Mouse (Mus musculus) stomach, embryonic 16.5 days (tissue): ENCODE measurements at regions not wholly inside any gene's neighbourhood (a gene's known extent, or its start where the extent isn't known, plus 50 kb on each side); places are given as distances from the start of the nearest gene placed in this dataset.
A peak's percentile ranks its signal among the peaks of the same experiment; 100 is the strongest.

Experiments
- ATAC-seq: fragments of 200-750 bp; cut with Nextera tagmentation; 2 replicates; pipeline ENCODE4 v1.8.0; 2017; ENCODE audit warnings: moderate number of reproducible peaks, moderate TSS enrichment; ENCODE audit not compliant: insufficient read depth, low FRiP score
- H3K27ac ChIP-seq: fragments of 300-500 bp; sonication (generic); 2 replicates; pipeline ENCODE4 v1.5.1; 2014; ENCODE audit warnings: low read length
- H3K27me3 ChIP-seq: fragments of 300-500 bp; sonication (generic); 2 replicates; pipeline ENCODE4 v1.6.1; 2014; ENCODE audit warnings: low read length, control low read depth, mixed read lengths; ENCODE audit not compliant: control insufficient read depth, insufficient read depth
- H3K36me3 ChIP-seq: fragments of 300-500 bp; sonication (generic); 2 replicates; pipeline ENCODE4 v1.6.1; 2014; ENCODE audit warnings: low read length; ENCODE audit not compliant: control insufficient read depth, insufficient read depth
- H3K4me1 ChIP-seq: fragments of 300-500 bp; sonication (generic); 2 replicates; pipeline ENCODE4 v1.6.1; 2014; ENCODE audit warnings: low read length, control low read depth, mixed read lengths; ENCODE audit not compliant: control insufficient read depth, insufficient read depth
- H3K4me2 ChIP-seq: fragments of 300-500 bp; sonication (generic); 2 replicates; pipeline ENCODE4 v1.6.1; 2014; ENCODE audit warnings: low read depth, low read length, mixed read lengths
- H3K4me3 ChIP-seq: fragments of 300-500 bp; sonication (generic); replicated peaks from 2 replicates; pipeline ENCODE4 v1.5.1; 2014; ENCODE audit warnings: mild to moderate bottlenecking, low read length
- H3K9ac ChIP-seq: fragments of 300-500 bp; sonication (generic); 2 replicates; pipeline ENCODE4 v1.6.1; 2014; ENCODE audit warnings: low read length
- H3K9me3 ChIP-seq: fragments of 300-500 bp; sonication (generic); replicated peaks from 2 replicates; pipeline ENCODE4 v1.6.1; 2016; ENCODE audit warnings: low read length, control low read depth; ENCODE audit not compliant: control insufficient read depth
- WGBS: fragments of 180-500 bp; shearing (Covaris S2); extraction: QIAGEN DNeasy Blood & Tissue Kit; methylation state at CpG from one replicate; pipeline ENCODE4 v1.1.7; 2014; 5-methylcytosine and 5-hydroxymethylcytosine counted together

DNA sequence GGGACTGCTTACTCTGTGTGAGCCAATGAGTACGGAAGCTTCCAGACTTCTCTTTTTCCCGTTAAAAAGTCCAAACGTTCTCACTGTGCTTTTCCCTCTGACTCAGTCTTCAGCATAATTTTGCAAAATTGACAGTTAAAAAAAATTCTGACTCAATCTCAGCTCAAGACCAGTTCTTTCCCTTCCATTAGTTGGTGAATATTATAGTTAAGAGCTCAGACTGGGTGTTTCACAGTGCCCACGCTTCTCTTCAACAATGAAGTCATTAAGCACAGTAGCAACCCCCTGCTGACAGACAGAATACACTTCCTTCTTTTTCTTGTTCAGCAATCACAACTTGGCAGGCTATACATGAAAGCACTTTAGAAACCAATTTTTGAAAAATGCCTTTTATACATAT lies 175.4 kb downstream of the Gm9733 start:
- H3K9me3 ChIP-seq, result no peaks in the 10 kb centered on the region
- H3K9ac ChIP-seq, result no peak overlapping the region
- ATAC-seq, result no peak
- 78% methylated on average over 4 of the region's 4 CpGs for WGBS
- H3K4me3 ChIP-seq, result no peak overlapping the region
- 0 out of 2 replicates have a peak, but pooled peaks cover 7% of the 10 kb centered on the region for H3K4me1 ChIP-seq
- no peaks in the 10 kb centered on the region for H3K27me3 ChIP-seq
- H3K4me2 ChIP-seq, result no peak overlapping the region
- H3K36me3 ChIP-seq, result no peaks in the 10 kb centered on the region
- H3K27ac ChIP-seq, result no peak overlapping the region

DNA sequence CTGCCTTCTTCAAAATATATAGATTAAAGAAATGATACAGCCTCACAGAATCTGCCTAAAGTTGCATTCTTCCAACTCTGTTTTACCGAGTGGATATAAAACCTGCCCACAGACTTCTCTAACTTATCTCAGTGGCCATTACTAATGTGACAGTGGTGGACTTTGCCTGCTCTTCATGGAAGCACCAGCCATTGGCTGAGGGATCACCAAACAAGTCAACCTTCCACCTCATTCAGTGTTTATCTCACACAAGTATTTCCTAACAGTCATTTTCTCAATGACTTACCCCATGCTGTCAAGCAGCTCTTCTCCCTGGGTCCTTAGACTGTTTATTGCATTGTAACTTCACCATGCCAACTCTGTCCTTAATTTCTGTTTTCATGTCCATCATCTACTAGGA lies 174.3 kb downstream of the Gm9733 start:
- Histone ChIP-seq H3K27ac (no peak overlapping the region), H3K9ac (no peak overlapping the region), H3K4me3 (no peak overlapping the region), H3K36me3 (no peaks in the 10 kb centered on the region), H3K27me3 (no peaks in the 10 kb centered on the region), H3K4me1 (0 out of 2 replicates have a peak, but pooled peaks cover 7% of the 10 kb centered on the region), H3K4me2 (no peak overlapping the region), H3K9me3 (no peaks in the 10 kb centered on the region)
- ATAC-seq, result no peak
- WGBS, result 78% methylated on average over 1 of the region's 1 CpGs

DNA sequence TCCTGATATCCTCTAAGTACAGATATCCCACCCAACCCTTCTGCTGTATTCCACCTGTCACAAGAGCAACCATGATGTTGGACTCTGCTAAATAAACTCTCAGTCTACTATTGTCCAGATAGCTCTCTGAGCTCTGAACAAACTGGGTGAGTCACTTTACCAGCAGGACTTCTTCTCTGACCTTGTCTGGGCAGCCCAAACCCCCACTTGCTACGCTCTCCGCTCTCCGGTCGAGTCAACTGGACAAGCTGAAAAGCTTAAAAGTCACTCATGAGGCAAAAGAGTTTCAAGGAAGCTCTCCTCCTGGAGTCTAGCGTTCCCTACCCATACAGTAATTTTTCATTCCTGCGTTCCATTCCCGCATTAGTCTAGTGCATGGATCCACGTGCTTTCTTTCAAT lies 173.2 kb downstream of the Gm9733 start:
- Histone ChIP-seq H3K27me3 (no peaks in the 10 kb centered on the region), H3K9ac (no peak overlapping the region), H3K27ac (no peak overlapping the region), H3K4me1 (0 out of 2 replicates have a peak, but pooled peaks cover 3% of the 10 kb centered on the region), H3K4me2 (no peak overlapping the region), H3K36me3 (no peaks in the 10 kb centered on the region), H3K9me3 (no peaks in the 10 kb centered on the region), H3K4me3 (no peak overlapping the region)
- 85% methylated on average over 8 of the region's 8 CpGs for WGBS
- ATAC-seq, result no peak

DNA sequence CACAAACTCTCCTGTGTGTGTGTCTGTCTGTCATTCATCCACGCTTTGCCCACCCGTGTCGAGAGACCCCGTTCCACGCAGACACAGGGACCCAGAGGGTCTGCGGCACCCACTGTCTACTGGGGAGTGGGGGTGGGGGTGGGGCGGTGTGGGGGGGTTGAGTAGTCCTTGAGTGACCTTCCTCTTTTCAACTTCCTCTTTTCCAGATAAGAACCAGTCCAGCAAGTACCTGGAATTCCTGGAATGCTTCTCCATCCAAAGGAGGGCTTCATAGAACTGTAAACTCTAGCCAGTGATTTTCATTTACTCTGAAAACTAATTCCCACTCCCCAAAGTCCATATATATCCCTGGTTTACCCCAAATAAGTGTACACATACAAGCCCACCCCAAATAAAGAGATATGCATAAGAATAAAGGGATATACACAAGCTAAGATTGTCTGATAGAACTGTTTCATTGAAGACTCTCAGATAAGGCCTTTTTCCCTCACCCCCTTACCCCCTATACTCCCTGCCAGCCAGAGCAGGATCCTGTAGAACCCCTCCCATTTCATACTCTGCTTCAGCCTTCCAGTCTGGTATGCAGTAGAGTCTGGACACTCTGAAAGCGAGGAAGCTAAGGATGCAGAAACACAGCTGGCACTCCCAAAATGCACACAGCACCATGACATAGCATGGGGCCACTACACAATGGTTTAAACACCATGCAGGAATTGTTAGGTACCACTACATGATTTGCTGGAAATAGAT lies 172.0 kb downstream of the Gm9733 start:
- Histone ChIP-seq H3K36me3 (no peaks in the 10 kb centered on the region), H3K9ac (no peak overlapping the region), H3K27me3 (no peaks in the 10 kb centered on the region), H3K27ac (no peak overlapping the region), H3K4me1 (no peaks in the 10 kb centered on the region), H3K4me3 (no peak overlapping the region), H3K4me2 (no peak overlapping the region), H3K9me3 (no peaks in the 10 kb centered on the region)
- 81% methylated on average over 8 of the region's 8 CpGs for WGBS
- no peak for ATAC-seq

DNA sequence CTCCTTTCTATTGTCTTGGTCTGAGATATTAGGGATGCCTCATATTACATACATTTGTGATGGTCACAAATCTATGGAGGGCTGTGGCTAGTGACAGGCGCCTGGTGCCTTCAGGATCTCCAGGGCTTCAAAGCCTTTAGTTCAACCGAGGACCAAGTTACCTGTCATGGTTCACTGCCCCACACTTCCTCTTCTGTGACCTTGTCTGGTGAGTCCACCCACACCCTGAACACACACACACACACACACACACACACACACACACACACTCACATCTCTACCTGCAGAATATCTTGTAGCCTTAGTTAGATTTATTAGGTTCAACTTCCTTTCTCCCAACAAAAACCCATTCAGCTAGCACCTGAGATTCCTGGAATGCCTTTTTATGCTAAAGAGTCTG lies 156.3 kb downstream of the Gm9733 start:
- Histone ChIP-seq H3K9me3 (no peaks in the 10 kb centered on the region), H3K9ac (no peak overlapping the region), H3K27ac (no peak overlapping the region), H3K4me2 (no peak overlapping the region), H3K27me3 (no peaks in the 10 kb centered on the region), H3K4me1 (no peaks in the 10 kb centered on the region), H3K36me3 (no peaks in the 10 kb centered on the region), H3K4me3 (no peak overlapping the region)
- no peak for ATAC-seq
- WGBS, result 89% methylated on average over 2 of the region's 2 CpGs

DNA sequence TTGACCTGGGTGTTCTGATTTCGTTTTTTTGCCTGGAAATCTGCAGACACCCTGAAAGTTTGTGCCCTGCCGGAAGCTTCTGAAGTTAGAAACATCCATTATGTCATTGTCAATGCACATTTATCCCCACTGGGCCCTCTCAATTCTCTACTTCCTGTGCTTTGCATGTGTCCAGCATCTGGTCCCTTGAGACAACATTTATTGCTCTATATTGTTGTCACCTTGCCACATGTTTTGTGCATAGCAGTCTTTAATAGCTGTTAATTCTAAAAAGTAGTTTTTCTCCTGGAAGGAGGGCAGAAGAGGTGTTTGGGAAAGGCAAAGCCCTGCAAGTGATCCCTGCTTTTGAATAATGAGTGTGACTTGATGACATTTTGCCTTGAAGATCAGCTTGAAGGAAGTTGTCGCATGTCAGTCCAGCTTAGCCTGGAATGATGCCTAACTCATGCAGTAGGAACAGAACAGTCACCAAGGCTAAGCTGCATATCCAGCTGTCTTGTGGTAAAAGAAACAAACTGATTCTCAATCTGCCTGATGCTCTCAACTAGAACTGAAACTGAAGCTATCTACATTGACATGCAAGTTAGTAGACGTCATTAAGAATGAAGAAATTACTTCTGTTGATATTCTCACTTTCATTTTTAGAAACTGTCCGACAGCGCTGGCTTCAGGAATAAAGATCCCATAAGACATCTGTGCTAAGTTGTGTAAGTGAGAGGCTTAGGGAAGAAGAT lies 152.9 kb downstream of the Gm9733 start:
- H3K27ac ChIP-seq, result no peak overlapping the region
- H3K9me3 ChIP-seq, result no peaks in the 10 kb centered on the region
- no peaks in the 10 kb centered on the region for H3K36me3 ChIP-seq
- no peak overlapping the region for H3K4me3 ChIP-seq
- H3K27me3 ChIP-seq, result no peaks in the 10 kb centered on the region
- H3K4me2 ChIP-seq, result no peak overlapping the region
- 74% methylated on average over 6 of the region's 6 CpGs for WGBS
- no peak for ATAC-seq
- H3K4me1 ChIP-seq, result no peaks in the 10 kb centered on the region
- H3K9ac ChIP-seq, result no peak overlapping the region

DNA sequence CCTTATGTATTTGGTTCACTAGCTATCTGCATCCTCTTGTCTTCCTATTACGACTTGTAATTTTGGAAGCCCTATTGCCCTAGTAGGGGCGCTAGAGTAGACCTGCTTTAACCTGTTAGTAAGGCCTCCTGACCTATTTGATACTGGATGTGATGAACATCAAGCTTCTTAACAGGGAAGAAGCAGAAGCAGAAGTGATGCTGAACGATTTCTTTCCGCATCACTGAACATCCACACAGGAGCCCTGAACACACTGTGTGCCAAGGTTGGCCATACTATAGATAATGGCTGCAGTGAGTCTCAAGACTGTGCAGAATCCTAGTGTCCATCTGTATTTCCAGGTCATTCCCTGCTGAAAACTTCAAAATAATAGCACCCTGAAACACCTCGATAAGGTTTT lies 151.0 kb downstream of the Gm9733 start:
- Histone ChIP-seq H3K4me3 (no peak overlapping the region), H3K4me2 (no peak overlapping the region), H3K36me3 (no peaks in the 10 kb centered on the region), H3K27ac (no peak overlapping the region), H3K9ac (no peak overlapping the region), H3K4me1 (no peaks in the 10 kb centered on the region), H3K27me3 (no peaks in the 10 kb centered on the region), H3K9me3 (no peaks in the 10 kb centered on the region)
- 93% methylated on average over 5 of the region's 5 CpGs for WGBS
- no peak for ATAC-seq

DNA sequence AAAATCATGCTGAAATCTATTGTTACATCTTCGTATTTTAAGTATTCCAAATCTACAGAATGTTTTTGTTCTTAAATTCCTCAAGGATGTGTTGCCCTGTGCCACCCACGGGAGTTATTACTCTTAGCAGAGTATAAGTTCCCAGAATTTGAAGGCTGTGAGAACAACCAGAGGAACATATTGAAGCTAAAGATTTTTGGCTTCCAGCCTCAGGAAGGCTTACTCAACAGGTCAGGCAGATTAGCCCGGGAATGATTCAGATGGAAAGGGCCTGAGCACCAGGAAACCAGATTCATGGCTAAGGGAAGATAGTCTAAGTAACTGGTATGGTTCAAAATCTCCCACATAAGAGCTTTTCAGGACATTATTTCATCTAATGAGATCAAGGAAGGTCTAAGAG lies 145.4 kb downstream of the Gm9733 start:
- H3K4me3 ChIP-seq, result no peak overlapping the region
- no peaks in the 10 kb centered on the region for H3K9me3 ChIP-seq
- H3K27ac ChIP-seq, result no peak overlapping the region
- WGBS, result 48% methylated on average over 3 of the region's 3 CpGs
- H3K9ac ChIP-seq, result no peak overlapping the region
- H3K36me3 ChIP-seq, result no peaks in the 10 kb centered on the region
- no peaks in the 10 kb centered on the region for H3K27me3 ChIP-seq
- no peaks in the 10 kb centered on the region for H3K4me1 ChIP-seq
- ATAC-seq, result no peak
- H3K4me2 ChIP-seq, result no peak overlapping the region

DNA sequence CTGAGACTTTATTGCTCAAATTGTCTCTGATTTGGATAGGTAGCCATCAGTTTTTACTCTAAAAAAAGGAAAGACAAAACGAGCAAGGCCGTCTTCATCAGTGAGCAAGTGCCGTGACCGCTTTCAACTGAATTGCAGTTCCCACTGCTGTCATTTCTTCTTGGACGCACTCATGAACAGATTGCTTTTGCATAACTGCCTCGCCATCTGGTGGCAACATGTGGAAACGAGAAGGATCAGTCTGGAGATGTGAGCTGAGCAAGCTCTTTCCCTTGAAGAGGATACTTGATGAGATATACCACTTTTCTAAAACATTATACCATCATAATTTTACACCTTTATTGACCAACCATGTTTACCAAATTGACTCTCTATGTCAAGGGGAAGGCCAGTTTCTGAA lies 137.7 kb downstream of the Gm9733 start:
- H3K27ac ChIP-seq, result no peak overlapping the region
- H3K4me3 ChIP-seq, result no peak overlapping the region
- H3K36me3 ChIP-seq, result no peaks in the 10 kb centered on the region
- ATAC-seq, result peak; percentile 72
- no peaks in the 10 kb centered on the region for H3K9me3 ChIP-seq
- H3K9ac ChIP-seq, result no peak overlapping the region
- no peaks in the 10 kb centered on the region for H3K27me3 ChIP-seq
- peak overlapping the region; percentile 24; the same call in 1 of the 2 replicates for H3K4me2 ChIP-seq
- no peaks in the 10 kb centered on the region for H3K4me1 ChIP-seq
- WGBS, result 4% methylated on average over 7 of the region's 7 CpGs
